Mouse (Mus musculus): ENCODE data around the gene Hsd17b13.
"Not testable (repeated sequence)": the region's sequence is repeated elsewhere in the genome, so short reads cannot be mapped to it uniquely, and the experiment has no call there.

The Hsd17b13 gene

GRCm38 (mm10) chr5:103980705-103981560, 3.7 kb upstream of the Hsd17b13 start:
- in situ Hi-C loops (cut with MboI), result no loop called here

GRCm38 (mm10) chr5:103977907-103978570, 829 bp upstream of the Hsd17b13 start:
- in situ Hi-C loops (cut with MboI), result no loop called here

GRCm38 (mm10) chr5:103975736-103976135, 1.5 kb downstream of the Hsd17b13 start:
- in situ Hi-C loops (cut with MboI), result no loop called here

GRCm38 (mm10) chr5:103972801-103973200, 4.4 kb downstream of the Hsd17b13 start:
- in situ Hi-C loops (cut with MboI), result no loop called here

GRCm38 (mm10) chr5:103972379-103972778, 4.8 kb downstream of the Hsd17b13 start:
- in situ Hi-C loops (cut with MboI), result no loop called here

- in situ Hi-C loops (cut with MboI), result no loop called here
Measured at GRCm38 (mm10) chr5:103971051-103971450, 6.2 kb downstream of the Hsd17b13 start.

GRCm38 (mm10) chr5:103962935-103963429, 14.2 kb downstream of the Hsd17b13 start:
- in situ Hi-C loops (cut with MboI), result no loop called here

GRCm38 (mm10) chr5:103954638-103955037, 22.6 kb downstream of the Hsd17b13 start:
- in situ Hi-C loops (cut with MboI), result no loop called here

GRCm38 (mm10) chr5:103953135-103954083, 23.8 kb downstream of the Hsd17b13 start:
- in situ Hi-C loops (cut with MboI), result no loop called here

GRCm38 (mm10) chr5:103950138-103950537, 27.1 kb downstream of the Hsd17b13 start:
- in situ Hi-C loops (cut with MboI), result not testable (repeated sequence)

- in situ Hi-C loops (cut with MboI), result no loop called here
Measured at GRCm38 (mm10) chr5:103943183-103943582, 34.0 kb downstream of the Hsd17b13 start.

- in situ Hi-C loops (cut with MboI), result no loop called here
Measured at GRCm38 (mm10) chr5:103939856-103940255, 37.4 kb downstream of the Hsd17b13 start.

GRCm38 (mm10) chr5:103939350-103939652, 37.9 kb downstream of the Hsd17b13 start:
- in situ Hi-C loops (cut with MboI), result no loop called here

GRCm38 (mm10) chr5:103938547-103939349, 38.5 kb downstream of the Hsd17b13 start:
- in situ Hi-C loops (cut with MboI), result no loop called here

GRCm38 (mm10) chr5:103936906-103937589, 40.2 kb downstream of the Hsd17b13 start:
- in situ Hi-C loops (cut with MboI), result no loop called here

- in situ Hi-C loops (cut with MboI), result not testable (repeated sequence)
Measured at GRCm38 (mm10) chr5:103931924-103932323, 45.3 kb downstream of the Hsd17b13 start.

- in situ Hi-C loops (cut with MboI), result no loop called here
Measured at GRCm38 (mm10) chr5:103930511-103930910, 46.7 kb downstream of the Hsd17b13 start.

GRCm38 (mm10) chr5:103928196-103928550, 49.0 kb downstream of the Hsd17b13 start:
- in situ Hi-C loops (cut with MboI), result no loop called here

GRCm38 (mm10) chr5:103927429-103928195, 49.6 kb downstream of the Hsd17b13 start:
- in situ Hi-C loops (cut with MboI), result no loop called here

GRCm38 (mm10) chr5:103926398-103926797, 50.8 kb downstream of the Hsd17b13 start:
- in situ Hi-C loops (cut with MboI), result no loop called here

Data from mature B cell (primary cell).